Mouse (Mus musculus) testis, adult 2 months (tissue): ENCODE data around the gene Rps11.

Experiments used
- CTCF ChIP-seq: fragments of 200-500 bp; IDR thresholded peaks from 2 replicates; pipeline ENCODE4 v1.5.1; 2012; ENCODE audit warnings: low read depth, mild to moderate bottlenecking, inconsistent platforms, low read length, moderate library complexity; ENCODE audit not compliant: control insufficient read depth, insufficient read depth, insufficient replicate concordance
- POLR2A ChIP-seq: fragments of 200-500 bp; IDR thresholded peaks from 2 replicates; pipeline ENCODE4 v1.6.1; 2012; ENCODE audit warnings: low read depth, mild to moderate bottlenecking, inconsistent platforms, low read length, moderate library complexity; ENCODE audit not compliant: control insufficient read depth

GRCm38 (mm10) chr7:45164833-45165232, 40.6 kb upstream of the Rps11 start:
- TF ChIP-seq POLR2A (no peak), CTCF (no peak)
